Mouse (Mus musculus): ENCODE results near the gene Olfr1358.

GRCm38 (mm10) chr10:78519792-78520191 lies 2.6 kb downstream of the Olfr1358 start:
- TF ChIP-seq MAFK (IDR thresholded peaks at IDR 0.05; ENCODE audit: insufficient read depth, low read depth, low read length) (no peak), ZNF384 (IDR thresholded peaks at IDR 0.05; ENCODE audit: low read depth, low read length) (no peak), CHD2 (IDR thresholded peaks at IDR 0.05; ENCODE audit: low read depth, low read length) (no peak), ZC3H11A (IDR thresholded peaks at IDR 0.05; ENCODE audit: borderline replicate concordance, low read depth, low read length) (no peak)

All from ES-E14 (cell line).